Mouse (Mus musculus) layer of hippocampus, adult 9-11 months (tissue): ENCODE measurements around the gene Herc1.

Source experiments
- DNase-seq: peaks from one replicate; pipeline ENCODE4 v3.0.0; 2022

The Herc1 gene

GRCm38 (mm10) chr9:66349860-66350787 is at the start of gene Herc1:
Herc1 (plus strand) TSS chr9:66350450.
- DNase-seq = peak; percentile 97

GRCm38 (mm10) chr9:66304320-66305090 is 45.7 kb upstream of the Herc1 start:
- DNase-seq = no peak

DNA sequence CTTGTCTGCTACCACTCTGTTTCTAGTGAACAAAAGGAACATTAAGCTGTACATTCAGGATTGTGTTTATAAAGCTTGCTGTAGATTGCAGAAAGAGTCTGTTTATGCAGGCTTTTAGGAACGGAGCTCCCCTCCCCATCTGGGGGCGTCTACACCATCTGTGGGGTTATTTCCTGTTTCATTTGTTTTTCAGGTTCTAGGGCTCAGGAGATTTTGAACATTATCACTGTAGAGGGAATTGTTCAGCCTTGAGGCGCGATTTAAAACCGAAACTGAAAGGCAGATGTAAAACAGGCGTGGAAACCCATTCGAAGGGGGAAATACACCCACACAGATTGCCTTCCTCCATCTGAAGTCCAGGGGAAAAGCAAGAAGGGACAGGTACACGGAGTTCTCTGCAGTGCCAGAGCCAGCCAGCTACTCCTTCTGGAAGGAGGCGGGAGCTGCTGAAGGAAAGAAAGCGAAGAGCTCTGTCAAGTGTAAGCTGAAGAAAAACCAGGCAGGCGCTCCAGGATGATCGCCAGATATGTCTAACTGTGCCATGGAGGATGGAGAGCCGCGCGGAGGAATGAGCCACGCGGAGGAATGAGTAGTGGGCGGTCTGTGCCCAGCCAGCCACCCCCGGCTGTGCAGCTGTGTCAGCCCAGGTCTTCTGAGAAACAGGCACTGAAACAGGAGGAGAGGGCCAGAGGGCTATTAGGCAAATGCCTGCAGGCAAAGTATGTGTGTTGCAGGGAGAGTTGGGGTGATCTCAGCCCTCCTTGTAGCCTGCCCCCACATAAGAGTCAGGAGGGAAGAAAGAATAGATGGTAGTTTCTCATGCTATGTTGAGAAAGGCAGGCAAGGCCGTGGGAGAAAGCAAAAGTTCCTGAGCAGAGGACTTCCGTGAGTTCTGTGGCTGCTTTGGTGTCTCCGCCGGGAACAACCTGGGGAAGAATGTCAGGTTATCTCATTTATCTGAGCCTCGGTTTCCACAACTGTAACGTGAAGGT is 44.8 kb upstream of the Herc1 start:
- peak; percentile 86 for DNase-seq

GRCm38 (mm10) chr9:66306414-66306813 is 43.8 kb upstream of the Herc1 start:
- DNase-seq = peak; percentile 6

GRCm38 (mm10) chr9:66307341-66307740 is 42.9 kb upstream of the Herc1 start:
- DNase-seq = no peak

GRCm38 (mm10) chr9:66308741-66309140 is 41.5 kb upstream of the Herc1 start:
- DNase-seq = no peak

DNA sequence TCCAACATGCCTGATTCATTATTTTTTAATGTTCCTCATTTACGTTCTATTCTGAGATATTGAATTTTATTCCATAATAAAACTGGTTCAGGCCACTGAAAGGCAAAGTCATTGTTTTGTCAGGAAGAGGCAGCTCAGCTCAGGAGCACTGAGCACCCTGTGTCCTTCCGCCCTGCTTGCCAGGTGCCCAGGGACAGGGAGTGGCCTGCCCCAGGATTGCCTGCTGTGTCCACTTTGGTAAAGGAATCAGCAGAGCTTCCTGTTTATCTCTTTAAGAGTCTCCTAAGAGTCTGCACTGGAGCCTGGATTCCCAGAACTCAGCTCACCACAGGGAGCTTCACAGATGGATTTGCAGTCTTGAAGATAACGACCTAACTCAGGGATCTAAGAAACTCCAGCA is 38.8 kb upstream of the Herc1 start:
- DNase-seq = no peak

GRCm38 (mm10) chr9:66316603-66317002 is 33.6 kb upstream of the Herc1 start:
- no peak for DNase-seq

DNA sequence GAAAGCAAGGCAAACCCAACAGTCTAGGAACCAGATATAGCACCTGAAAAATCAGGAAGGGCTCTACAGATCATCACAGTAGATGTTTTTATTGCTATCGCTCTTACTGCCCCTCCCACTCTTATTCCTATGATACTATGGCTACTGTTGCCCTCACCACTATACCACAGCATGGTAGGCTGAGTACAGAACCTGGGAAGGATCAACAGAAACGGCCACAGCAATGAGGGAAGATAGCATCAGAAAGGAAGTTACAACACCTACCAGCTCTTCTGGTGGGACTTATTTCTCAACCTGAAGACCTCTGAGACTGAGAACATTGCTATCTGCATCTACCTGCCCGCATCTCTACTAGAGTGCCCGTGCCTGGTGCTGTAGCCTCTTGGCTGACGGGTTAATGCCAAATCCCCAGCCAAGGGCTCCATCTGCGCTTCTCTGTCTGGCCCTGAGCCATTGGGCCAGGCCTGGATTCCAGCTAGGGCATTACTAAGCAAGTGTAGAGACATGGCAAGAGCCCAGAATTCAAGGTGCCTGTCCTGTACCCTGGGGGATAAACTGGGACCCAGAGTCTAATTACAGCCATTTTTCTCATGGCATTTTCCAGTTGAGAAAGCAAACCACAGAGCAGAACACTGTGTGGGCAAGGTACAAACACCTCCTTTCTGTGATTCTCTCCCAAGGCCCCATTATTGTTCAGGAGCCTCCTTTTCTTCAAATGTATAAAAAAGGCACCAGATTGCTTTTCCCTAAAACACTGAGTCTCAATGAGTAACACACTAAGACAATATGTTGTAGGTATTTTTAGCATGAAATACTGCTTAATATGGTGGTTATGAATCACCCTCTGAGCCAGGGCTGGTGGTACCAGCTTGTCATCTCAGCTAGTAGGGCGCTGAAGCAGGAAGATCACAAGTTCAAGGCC is 28.0 kb upstream of the Herc1 start:
- peak; percentile 57 for DNase-seq

DNA sequence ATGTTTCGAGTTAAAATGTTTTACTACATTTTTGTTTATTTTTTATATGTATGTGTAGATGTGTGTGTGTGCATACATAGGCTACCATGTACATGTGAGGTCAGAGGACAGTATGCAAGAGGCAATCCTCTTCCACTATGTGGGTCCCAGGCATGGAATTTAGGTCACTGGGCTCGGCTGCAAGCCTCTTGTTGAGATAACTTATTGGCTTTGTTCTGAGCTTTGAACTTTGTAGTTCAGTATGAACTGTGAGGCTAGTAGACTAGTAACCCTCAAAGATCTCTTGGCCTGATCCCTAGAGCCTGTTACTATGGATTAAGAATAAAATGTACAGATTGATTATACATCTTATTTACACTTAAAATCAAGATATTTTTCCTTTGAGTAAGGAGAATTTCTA is 23.4 kb upstream of the Herc1 start:
- no peak for DNase-seq

DNA sequence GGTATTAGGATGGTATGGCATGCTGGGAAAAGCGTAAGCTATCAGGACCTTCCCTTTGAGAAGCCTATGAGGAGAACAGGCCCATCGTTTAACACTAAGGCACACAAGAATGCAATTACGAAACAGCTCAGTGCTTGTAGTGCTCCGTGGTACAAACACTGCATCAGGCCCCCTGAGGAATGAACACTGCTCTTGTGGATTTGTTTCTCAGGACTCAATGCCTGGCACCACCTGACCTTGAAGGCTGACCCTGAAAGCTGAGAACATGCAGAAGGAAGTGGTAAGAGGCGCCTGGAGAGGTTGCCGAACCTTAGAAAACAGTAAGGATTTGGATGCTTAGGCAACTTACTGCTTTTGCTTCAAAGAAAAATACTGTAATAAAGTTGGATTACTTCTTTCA is 20.8 kb upstream of the Herc1 start:
- no peak for DNase-seq

GRCm38 (mm10) chr9:66330437-66330836 is 19.8 kb upstream of the Herc1 start:
- no peak for DNase-seq

DNA sequence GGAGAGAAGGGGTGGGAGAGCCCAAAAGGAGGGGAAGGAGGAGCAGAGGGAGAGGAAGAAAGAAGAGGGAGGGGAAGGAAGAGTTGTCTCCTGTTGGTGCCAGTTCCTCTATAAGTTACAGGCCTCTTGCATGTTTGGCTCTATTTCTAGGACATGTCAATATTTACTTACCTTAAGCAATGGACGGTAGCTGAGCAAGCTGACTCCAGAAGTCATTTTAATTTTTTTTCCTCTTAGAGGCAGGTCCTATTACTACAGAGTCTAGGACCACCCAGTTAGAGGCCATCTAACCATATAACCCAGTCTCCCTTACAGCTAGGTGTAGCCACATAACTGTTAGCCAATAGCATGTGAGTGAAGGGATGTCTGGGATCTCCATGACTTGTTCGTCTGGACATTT is 18.7 kb upstream of the Herc1 start:
- DNase-seq = no peak

DNA sequence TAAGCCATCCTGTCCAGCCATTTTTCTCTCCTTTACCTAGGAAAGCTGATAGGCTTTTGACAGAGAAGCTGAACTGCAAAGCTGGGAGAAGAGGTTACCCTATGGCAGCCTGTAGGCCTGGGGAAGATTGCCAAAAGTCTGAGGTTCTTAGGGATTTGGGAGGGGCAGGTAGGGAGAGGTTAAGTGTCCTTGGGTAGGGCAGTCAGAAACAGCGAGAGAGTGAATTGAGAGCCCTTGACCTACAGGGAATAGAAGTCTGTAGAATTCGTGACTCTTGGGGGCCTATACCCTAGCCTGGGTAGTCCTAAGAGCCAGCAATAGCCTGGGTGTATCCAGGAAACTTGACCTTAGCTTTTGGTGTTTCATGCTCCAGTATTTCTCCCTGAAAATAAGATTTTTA is 17.9 kb upstream of the Herc1 start:
- DNase-seq = no peak

- no peak for DNase-seq
Observed at GRCm38 (mm10) chr9:66337280-66337679, 13.0 kb upstream of the Herc1 start.

- no peak for DNase-seq
Observed at GRCm38 (mm10) chr9:66338005-66338782, 12.1 kb upstream of the Herc1 start.

GRCm38 (mm10) chr9:66339714-66340113 is 10.5 kb upstream of the Herc1 start:
- DNase-seq = no peak

DNA sequence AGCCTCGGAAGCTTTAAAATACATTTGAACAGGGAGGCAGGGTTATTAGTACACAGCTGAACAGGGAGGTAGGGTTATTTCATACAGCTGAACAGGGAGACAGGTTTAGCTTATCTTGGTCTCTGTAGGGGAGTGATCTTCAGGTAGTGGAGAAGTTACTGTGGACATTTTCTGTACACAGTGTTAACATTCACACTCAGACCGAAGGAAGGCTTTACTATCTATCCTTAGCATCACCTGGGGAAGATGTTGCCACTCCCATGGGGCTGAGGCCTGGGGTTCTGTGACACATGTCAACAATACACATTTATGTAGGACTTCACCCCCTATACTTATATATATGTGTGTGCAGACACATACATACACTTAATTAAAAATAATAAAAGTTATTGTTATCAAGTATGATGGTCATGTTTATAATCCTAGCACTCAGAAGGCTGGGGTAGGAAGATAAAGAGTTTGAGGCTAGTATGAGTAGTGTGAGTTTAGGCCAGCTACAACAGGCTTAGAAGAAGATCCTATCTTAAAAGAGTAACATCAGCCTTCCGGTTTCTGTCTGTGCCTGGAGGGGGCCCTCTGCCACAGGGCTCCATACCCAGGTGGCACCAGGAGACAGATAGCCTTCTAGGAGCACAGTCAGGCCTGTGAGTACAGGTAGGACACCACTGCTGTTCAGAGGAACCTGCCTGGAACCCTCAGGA is 9.7 kb upstream of the Herc1 start:
- no peak for DNase-seq

- peak; percentile 12 for DNase-seq
Observed at GRCm38 (mm10) chr9:66347405-66348035, 2.7 kb upstream of the Herc1 start.
